Mouse (Mus musculus) embryonic fibroblast, embryonic 13.5 days (primary cell): ENCODE measurements around the gene Sec24a. TPM values are rescaled to one million over a fixed set of nuclear protein-coding genes. Genes with fewer than 3 reads are reported as not detected.
A peak's percentile ranks its signal among the peaks of the same experiment; 100 is the strongest.

ENCODE experiments used
- H3K27ac ChIP-seq: 2 replicates; pipeline ENCODE4 v1.5.1; 2012; ENCODE audit warnings: low read length, control low read depth, inconsistent platforms; ENCODE audit not compliant: insufficient read depth
- H3K4me1 ChIP-seq: 2 replicates; pipeline ENCODE4 v1.6.1; 2011; ENCODE audit warnings: low read length; ENCODE audit not compliant: control insufficient read depth, insufficient read depth
- H3K4me3 ChIP-seq: 2 replicates; pipeline ENCODE4 v1.5.1; 2011; ENCODE audit warnings: mild to moderate bottlenecking, control low read depth, low read length; ENCODE audit not compliant: insufficient read depth
- CTCF ChIP-seq: IDR thresholded peaks from 2 replicates; pipeline ENCODE4 v1.5.1; 2011; ENCODE audit warnings: mild to moderate bottlenecking, control low read depth, low read length, moderate library complexity, borderline replicate concordance; ENCODE audit not compliant: insufficient read depth
- POLR2A ChIP-seq: IDR thresholded peaks from 2 replicates; pipeline ENCODE4 v1.6.1; 2011; ENCODE audit warnings: low read depth, mild to moderate bottlenecking, control low read depth, low read length, moderate library complexity
- polyA plus RNA-seq: library from polyadenylated mRNA; stranded (reverse); fragments of >200 nt; gene quantifications from 2 replicates; pipeline ENCODE4 v1.2.4, GENCODE M21; 2011; ENCODE audit warnings: low read depth; ENCODE audit not compliant: missing spikeins, insufficient read length

The Sec24a gene
- polyA plus RNA-seq, 1 experiment, result 42.0 TPM

DNA sequence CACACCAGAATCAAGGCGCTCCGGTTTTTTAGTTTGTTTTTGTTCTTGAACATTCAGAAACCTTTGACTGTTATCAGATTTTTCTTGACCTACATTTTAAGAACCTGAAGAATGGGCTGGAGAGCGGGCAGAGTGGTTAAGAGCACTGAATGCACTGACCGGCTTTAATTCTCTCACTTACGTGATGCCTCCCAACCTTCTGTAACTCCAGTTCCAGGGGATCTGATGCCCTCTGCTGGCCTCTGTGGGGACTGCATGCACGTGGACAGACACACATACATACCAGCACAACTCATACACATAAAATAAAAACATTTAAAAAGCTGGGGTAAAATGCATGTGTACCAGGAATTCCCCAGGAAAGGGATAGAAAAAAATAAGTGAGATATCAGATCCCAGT, 22.5 kb upstream of the Sec24a start:
- TF ChIP-seq POLR2A (no peak), CTCF (peak; percentile 38; the same call in 1 of the 2 replicates)
- Histone ChIP-seq H3K27ac (no peak overlapping the region), H3K4me1 (no peaks in the 10 kb centered on the region), H3K4me3 (no peak overlapping the region)

- no peak overlapping the region for H3K4me3 ChIP-seq
- no peak overlapping the region for H3K27ac ChIP-seq
- H3K4me1 ChIP-seq, result no peaks in the 10 kb centered on the region; the same call in 1 of the 2 replicates
- TF ChIP-seq CTCF (no peak), POLR2A (no peak)
These were observed 19.3 kb upstream of the Sec24a start for GRCm38 (mm10) chr11:51782721-51783120.

DNA sequence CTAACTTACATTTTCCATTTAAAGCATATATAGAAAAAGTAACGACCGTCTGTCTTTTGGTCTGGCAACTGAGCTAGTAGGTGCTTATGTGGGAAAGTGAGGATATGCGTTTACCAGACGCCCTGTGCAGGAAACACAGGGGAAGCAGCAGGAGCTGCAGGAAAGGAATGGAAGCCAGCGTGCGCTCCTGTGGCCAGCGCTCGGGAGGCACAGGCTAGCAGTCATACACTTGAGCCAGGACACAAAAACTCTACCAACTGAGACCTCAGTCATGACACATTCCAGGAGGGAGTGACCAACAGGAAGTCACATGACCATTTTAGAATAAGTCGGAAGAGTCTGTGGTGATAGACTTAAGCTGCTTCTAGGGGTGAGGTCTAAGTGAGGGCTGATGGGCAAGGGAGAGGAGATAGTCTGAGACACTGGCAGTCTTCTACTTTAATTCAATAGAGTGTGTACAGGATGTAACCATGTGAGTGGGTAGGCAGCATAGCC, 17.4 kb upstream of the Sec24a start:
- TF ChIP-seq CTCF (no peak), POLR2A (no peak)
- Histone ChIP-seq H3K4me3 (no peak overlapping the region), H3K4me1 (no peaks in the 10 kb centered on the region; the same call in 1 of the 2 replicates), H3K27ac (no peak overlapping the region)

DNA sequence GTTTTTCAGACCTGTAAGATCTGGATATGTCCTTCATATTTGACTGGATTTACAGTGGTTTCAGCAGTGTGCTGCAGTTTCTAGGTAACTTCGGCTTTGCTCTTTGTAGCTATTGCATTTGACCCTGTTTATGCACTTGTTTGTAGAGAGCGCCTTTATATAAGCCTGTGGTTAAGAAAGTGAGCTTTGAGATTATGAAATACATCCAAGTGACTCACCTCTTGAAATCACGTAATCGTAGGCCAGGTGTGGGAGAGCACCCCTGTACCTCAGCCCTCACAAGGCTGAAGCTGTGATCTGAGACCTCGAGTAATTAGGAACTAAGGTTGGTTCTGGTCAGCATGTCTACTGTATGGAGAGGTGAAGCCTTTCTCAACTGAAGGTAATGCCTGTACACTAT, 14.0 kb upstream of the Sec24a start:
- H3K27ac ChIP-seq, result no peak overlapping the region
- TF ChIP-seq POLR2A (no peak), CTCF (no peak)
- H3K4me3 ChIP-seq, result no peak overlapping the region
- no peaks in the 10 kb centered on the region; the same call in 1 of the 2 replicates for H3K4me1 ChIP-seq

DNA sequence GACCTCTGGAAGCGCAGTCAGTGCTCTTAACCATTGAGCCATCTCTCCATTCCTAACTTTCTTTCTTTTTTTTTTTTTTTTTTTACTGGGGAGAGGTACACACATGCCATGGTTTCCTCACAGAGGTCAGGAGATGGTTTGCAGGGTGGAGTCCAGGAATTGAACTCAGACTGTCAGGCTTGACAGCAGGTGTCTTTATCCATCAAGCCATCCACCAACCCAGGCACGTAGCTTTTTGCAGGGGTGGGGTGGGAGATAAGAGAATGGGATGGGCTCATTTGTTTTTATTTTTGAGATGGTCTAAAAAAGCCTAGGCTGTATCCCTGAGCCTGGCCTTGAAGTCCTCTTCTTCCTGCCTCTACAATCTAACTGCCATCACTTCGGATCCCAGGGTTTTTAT, 12.1 kb upstream of the Sec24a start:
- Histone ChIP-seq H3K4me3 (no peak overlapping the region), H3K4me1 (peaks cover 3% of the 10 kb centered on the region), H3K27ac (no peak overlapping the region)
- no peak for TF ChIP-seq CTCF
- TF ChIP-seq POLR2A, result no peak

DNA sequence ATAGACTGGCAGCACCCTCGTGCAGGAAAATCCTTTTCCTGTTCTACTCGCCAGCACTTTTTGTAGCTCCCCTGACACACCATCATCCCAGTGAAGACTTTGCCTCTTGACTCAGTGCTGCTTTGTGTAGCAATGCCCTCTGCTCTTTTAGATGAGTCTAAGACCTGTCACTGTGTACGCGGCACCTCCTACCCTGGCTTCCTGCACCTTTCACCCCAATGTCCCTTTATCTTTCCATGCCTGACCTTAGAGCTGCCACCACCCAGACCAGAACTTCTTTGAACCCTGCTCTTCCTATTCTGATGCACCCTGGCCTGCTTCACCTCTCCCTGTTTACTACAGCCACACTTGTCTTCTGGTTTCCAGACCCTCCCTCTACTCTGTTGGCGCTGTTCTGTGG, 4.9 kb upstream of the Sec24a start:
- TF ChIP-seq CTCF (no peak), POLR2A (no peak)
- Histone ChIP-seq H3K4me3 (no peak overlapping the region), H3K4me1 (peaks cover 10% of the 10 kb centered on the region), H3K27ac (no peak overlapping the region)

DNA sequence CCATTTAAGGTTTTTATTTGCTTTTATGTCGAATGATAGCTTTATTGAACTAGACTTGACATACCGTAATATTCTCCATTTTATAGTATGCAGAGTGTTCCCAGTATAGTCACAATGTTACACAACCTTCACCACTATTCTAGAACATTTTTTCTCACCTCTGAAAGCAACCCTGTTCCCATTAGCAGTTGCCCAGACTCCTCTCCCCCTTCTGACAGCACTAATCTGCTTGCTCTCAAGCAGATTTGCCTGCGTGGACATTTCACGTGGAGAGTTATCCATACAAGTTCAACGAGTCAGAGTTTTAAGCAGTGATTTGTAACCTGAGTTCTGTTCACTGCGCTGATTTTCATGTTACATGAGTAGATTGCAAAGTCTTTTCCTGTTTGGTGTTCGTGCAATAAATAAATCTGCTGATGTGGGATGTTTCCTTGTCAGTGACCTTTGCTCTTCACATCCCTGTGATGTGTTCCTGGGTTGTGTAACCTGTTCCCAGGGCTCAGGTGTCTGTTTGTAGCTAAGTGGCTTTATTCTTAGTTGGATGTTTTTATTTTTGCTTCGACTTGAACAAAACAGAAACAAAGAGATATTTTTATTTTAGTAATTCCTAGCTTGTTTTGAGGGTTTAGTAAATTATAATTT, 4.3 kb upstream of the Sec24a start:
- no peak overlapping the region for H3K27ac ChIP-seq
- peaks cover 11% of the 10 kb centered on the region for H3K4me1 ChIP-seq
- TF ChIP-seq CTCF (no peak), POLR2A (no peak)
- no peak overlapping the region for H3K4me3 ChIP-seq

- H3K4me1 ChIP-seq, result peaks cover 9% of the 10 kb centered on the region; the same call in 1 of the 2 replicates
- TF ChIP-seq POLR2A, result no peak
- no peak for TF ChIP-seq CTCF
- H3K27ac ChIP-seq, result no peak overlapping the region
- H3K4me3 ChIP-seq, result peak overlapping the region; percentile 34
These were observed 1.4 kb upstream of the Sec24a start for GRCm38 (mm10) chr11:51764816-51765215.

GRCm38 (mm10) chr11:51763955-51764354, 521 bp upstream of the Sec24a start:
- peak overlapping the region; percentile 88 for H3K4me3 ChIP-seq
- TF ChIP-seq POLR2A, result no peak
- TF ChIP-seq CTCF, result no peak
- no peak overlapping the region for H3K27ac ChIP-seq
- H3K4me1 ChIP-seq, result peaks cover 9% of the 10 kb centered on the region; the same call in 1 of the 2 replicates

DNA sequence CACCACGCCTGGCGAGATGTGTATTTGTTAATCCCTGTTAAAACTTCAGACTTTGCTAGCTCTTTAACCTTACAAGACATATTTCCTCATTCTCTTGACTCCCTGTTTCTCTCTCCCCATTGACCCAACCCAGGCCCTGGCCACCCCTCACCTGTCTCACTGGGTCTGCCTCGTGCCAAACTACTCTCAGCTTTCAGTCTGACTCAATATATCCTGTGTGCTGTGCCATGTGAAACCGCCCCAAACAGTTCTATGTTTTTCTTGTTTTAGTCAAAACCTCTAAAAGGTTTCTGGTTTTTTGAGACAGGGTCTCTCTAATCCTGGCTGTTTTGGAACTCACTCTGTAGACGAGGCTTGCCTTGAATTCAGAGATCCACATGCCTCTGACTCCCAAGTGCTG, 2.2 kb downstream of the Sec24a start:
- TF ChIP-seq POLR2A (no peak), CTCF (no peak)
- H3K4me3 ChIP-seq, result no peak overlapping the region
- no peak overlapping the region for H3K27ac ChIP-seq
- H3K4me1 ChIP-seq, result peaks cover 9% of the 10 kb centered on the region; the same call in 1 of the 2 replicates
